Mouse (Mus musculus): ENCODE results near the gene Lhx5. TPM values are rescaled to one million over a fixed set of nuclear protein-coding genes. Genes with fewer than 3 reads are reported as not detected.
A peak's percentile ranks its signal among the peaks of the same experiment; 100 is the strongest.

Lhx5 gene
- polyA plus RNA-seq, 1 experiment from 2014 or later, result not detected

DNA sequence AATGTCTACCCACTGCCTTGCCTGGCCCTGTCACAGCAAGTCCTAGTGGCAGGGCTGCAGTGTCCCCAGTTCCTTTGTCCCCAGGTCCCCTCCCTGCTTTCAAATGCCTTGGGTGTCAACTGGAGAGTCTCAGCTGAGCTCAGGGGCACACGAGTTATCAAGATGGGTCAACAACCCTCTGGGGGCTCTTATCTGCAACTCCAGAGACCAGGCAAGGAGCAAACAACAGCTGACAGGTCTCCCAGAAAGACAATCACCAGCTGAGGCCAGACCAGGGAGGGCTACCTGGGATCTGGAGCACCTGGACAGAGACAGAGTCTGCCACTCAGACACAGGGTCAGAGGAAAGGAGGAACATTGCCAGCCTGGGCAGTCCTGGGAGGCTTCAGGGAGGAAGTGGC is 24.8 kb downstream of the Lhx5 start:
- H3K4me1 ChIP-seq, result 0 out of 2 replicates have a peak, but pooled peaks cover 3% of the 10 kb centered on the region
- H3K9ac ChIP-seq, result no peak overlapping the region
- H3K4me2 ChIP-seq (replicated peaks), result no peak overlapping the region
- H3K27me3 ChIP-seq, result peaks cover 62% of the 10 kb centered on the region
- ATAC-seq (ENCODE audit: low FRiP score, low read depth), result no peak
- no peaks in the 10 kb centered on the region for H3K9me3 ChIP-seq
- H3K27ac ChIP-seq, result no peak overlapping the region
- no peak overlapping the region for H3K4me3 ChIP-seq
- WGBS, result 19% methylated on average over 1 of the region's 1 CpGs
- H3K36me3 ChIP-seq, result no peaks in the 10 kb centered on the region

GRCm38 (mm10) chr5:120456841-120457554 is 25.5 kb downstream of the Lhx5 start:
- no peak overlapping the region for H3K4me2 ChIP-seq (replicated peaks)
- no peak overlapping the region for H3K9ac ChIP-seq
- no peaks in the 10 kb centered on the region for H3K36me3 ChIP-seq
- H3K27me3 ChIP-seq, result peaks cover 67% of the 10 kb centered on the region
- no peak overlapping the region for H3K4me3 ChIP-seq
- ATAC-seq (ENCODE audit: low FRiP score, low read depth), result no peak
- H3K27ac ChIP-seq, result no peak overlapping the region
- 0 out of 2 replicates have a peak, but pooled peaks cover 3% of the 10 kb centered on the region for H3K4me1 ChIP-seq
- 57% methylated on average over 7 of the region's 7 CpGs for WGBS
- no peaks in the 10 kb centered on the region for H3K9me3 ChIP-seq

DNA sequence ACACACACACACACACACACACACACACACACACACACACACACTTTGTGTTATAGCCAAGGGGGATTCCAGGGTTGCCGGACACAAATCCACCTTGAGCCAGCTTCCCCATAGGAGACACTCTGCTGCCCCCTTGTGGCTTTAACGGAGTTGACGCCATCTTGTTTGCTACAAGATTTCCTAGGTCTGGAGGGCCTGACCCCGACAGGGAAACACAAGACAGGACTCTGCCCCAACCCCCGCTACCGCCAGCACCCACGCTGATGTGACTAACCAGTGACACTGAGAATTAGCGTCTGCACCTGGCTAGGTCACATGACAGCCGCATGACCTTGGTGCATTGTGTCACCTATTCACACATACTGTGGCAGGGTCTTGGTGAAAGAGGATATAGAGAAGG is 26.1 kb downstream of the Lhx5 start:
- Histone ChIP-seq H3K36me3 (no peaks in the 10 kb centered on the region), H3K9ac (no peak overlapping the region), H3K4me3 (no peak overlapping the region), H3K4me1 (0 out of 2 replicates have a peak, but pooled peaks cover 3% of the 10 kb centered on the region), H3K27me3 (peaks cover 70% of the 10 kb centered on the region), H3K9me3 (no peaks in the 10 kb centered on the region), H3K27ac (no peak overlapping the region), H3K4me2 (replicated peaks) (no peak overlapping the region)
- 7% methylated on average over 9 of the region's 9 CpGs for WGBS
- no peak for ATAC-seq (ENCODE audit: low FRiP score, low read depth)

DNA sequence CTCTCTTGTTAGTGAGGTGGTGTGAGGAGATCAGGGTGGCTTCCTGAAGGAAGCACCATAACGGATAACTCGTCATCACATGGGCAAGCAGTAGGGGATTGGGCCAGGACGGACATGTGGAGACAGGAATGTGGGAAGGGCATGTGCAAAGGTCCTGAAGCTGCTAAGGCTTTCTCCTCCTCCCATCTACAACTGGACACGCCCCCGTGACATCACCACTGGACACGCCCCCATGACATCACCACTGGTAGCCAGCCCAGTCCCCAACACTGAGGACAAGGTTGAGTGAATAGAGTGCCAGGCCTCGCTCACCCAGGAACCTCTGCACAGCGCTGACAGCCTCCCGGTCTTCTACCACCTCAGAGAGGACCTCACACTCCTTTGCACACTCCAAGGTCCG is 27.6 kb downstream of the Lhx5 start:
- no peak overlapping the region for H3K4me3 ChIP-seq
- no peaks in the 10 kb centered on the region for H3K9me3 ChIP-seq
- H3K4me2 ChIP-seq (replicated peaks), result no peak overlapping the region
- peaks cover 73% of the 10 kb centered on the region for H3K27me3 ChIP-seq
- 0 out of 2 replicates have a peak, but pooled peaks cover 3% of the 10 kb centered on the region for H3K4me1 ChIP-seq
- H3K27ac ChIP-seq, result no peak overlapping the region
- no peaks in the 10 kb centered on the region for H3K36me3 ChIP-seq
- H3K9ac ChIP-seq, result no peak overlapping the region
- ATAC-seq (ENCODE audit: low FRiP score, low read depth), result no peak
- 68% methylated on average over 10 of the region's 10 CpGs for WGBS

DNA sequence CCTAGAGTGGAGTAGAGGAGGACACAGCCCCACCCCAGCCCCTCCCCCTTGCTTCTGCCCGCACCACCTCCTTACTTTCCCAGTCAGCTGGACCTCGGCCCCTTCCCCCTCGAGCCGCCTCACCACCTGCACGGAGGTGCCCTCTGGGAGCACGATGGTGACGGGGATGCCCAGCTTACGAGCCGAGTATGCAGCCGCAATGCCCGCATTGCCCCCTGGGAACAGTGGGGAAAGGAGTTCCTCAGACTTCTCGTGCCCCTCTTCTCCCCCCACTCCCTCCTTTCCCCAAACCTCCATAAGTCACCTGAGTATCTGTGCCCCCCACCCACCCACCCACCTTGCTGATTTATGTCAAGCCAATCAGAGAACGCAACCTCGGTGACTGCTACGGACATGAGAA is 30.4 kb downstream of the Lhx5 start:
- ATAC-seq (ENCODE audit: low FRiP score, low read depth), result no peak
- 67% methylated on average over 15 of the region's 15 CpGs for whole genome bisulfite sequencing

DNA sequence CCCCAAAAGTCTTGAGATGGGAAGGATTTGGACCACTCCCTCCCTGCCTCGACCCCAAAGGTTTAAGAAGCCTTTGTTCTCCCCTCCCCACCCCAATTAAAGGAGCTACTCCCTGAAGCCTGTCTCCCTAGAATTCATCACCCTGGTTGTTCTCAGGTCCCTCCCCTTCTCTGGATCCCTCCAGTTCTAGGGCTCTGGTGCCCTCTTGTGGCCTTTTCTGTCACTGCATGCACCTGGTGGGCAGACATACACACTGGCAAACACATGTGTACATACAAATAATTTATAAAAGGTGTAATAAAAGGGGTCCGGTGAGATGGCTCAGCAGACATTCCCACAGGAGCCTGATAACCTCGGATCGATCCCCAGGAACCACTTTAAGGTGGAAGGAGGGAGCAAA is 32.8 kb downstream of the Lhx5 start:
- H3K4me1 ChIP-seq, result no peaks in the 10 kb centered on the region
- no peaks in the 10 kb centered on the region for H3K9me3 ChIP-seq
- H3K27me3 ChIP-seq, result peaks cover 44% of the 10 kb centered on the region
- no peak overlapping the region for H3K27ac ChIP-seq
- 78% methylated on average over 4 of the region's 4 CpGs for WGBS
- H3K4me3 ChIP-seq, result no peak overlapping the region
- ATAC-seq (ENCODE audit: low FRiP score, low read depth), result no peak
- H3K9ac ChIP-seq, result no peak overlapping the region
- no peak overlapping the region for H3K4me2 ChIP-seq (replicated peaks)
- H3K36me3 ChIP-seq, result no peaks in the 10 kb centered on the region

More for the DNA sequence above, 30.4 kb downstream of the Lhx5 start:
- no peaks in the 10 kb centered on the region for H3K9me3 ChIP-seq
- no peak overlapping the region for H3K27ac ChIP-seq
- H3K27me3 ChIP-seq, result peaks cover 48% of the 10 kb centered on the region
- H3K36me3 ChIP-seq, result no peaks in the 10 kb centered on the region
- no peaks in the 10 kb centered on the region for H3K4me1 ChIP-seq
- H3K4me2 ChIP-seq (replicated peaks), result no peak overlapping the region
- no peak overlapping the region for H3K9ac ChIP-seq
- no peak overlapping the region for H3K4me3 ChIP-seq

GRCm38 (mm10) chr5:120465062-120465461 is 33.6 kb downstream of the Lhx5 start:
- Histone ChIP-seq H3K4me1 (no peaks in the 10 kb centered on the region), H3K9ac (no peak overlapping the region), H3K27me3 (peaks cover 42% of the 10 kb centered on the region), H3K27ac (no peak overlapping the region), H3K36me3 (no peaks in the 10 kb centered on the region), H3K9me3 (no peaks in the 10 kb centered on the region), H3K4me2 (replicated peaks) (no peak overlapping the region), H3K4me3 (no peak overlapping the region)
- WGBS, result 36% methylated on average over 5 of the region's 5 CpGs
- no peak for ATAC-seq (ENCODE audit: low FRiP score, low read depth)

- no peak overlapping the region for H3K27ac ChIP-seq
- H3K9ac ChIP-seq, result no peak overlapping the region
- H3K4me1 ChIP-seq, result no peaks in the 10 kb centered on the region
- H3K4me2 ChIP-seq (replicated peaks), result no peak overlapping the region
- WGBS, result 94% methylated on average over 6 of the region's 6 CpGs
- H3K27me3 ChIP-seq, result peaks cover 35% of the 10 kb centered on the region
- H3K4me3 ChIP-seq, result no peak overlapping the region
- ATAC-seq (ENCODE audit: low FRiP score, low read depth), result no peak
- no peaks in the 10 kb centered on the region for H3K36me3 ChIP-seq
- H3K9me3 ChIP-seq, result no peaks in the 10 kb centered on the region
Observed at GRCm38 (mm10) chr5:120465860-120466259, 34.4 kb downstream of the Lhx5 start.

- WGBS, result 7% methylated on average over 4 of the region's 4 CpGs
- no peak overlapping the region for H3K9ac ChIP-seq
- H3K9me3 ChIP-seq, result no peaks in the 10 kb centered on the region
- H3K4me2 ChIP-seq (replicated peaks), result no peak overlapping the region
- no peak overlapping the region for H3K27ac ChIP-seq
- H3K4me3 ChIP-seq, result peak overlapping the region; percentile 15; the same call in 1 of the 2 replicates
- 0 out of 2 replicates have a peak, but pooled peaks cover 7% of the 10 kb centered on the region for H3K4me1 ChIP-seq
- H3K27me3 ChIP-seq, result peaks cover 23% of the 10 kb centered on the region
- no peak for ATAC-seq (ENCODE audit: low FRiP score, low read depth)
- no peaks in the 10 kb centered on the region for H3K36me3 ChIP-seq
Observed at GRCm38 (mm10) chr5:120467026-120467425, 35.5 kb downstream of the Lhx5 start.

DNA sequence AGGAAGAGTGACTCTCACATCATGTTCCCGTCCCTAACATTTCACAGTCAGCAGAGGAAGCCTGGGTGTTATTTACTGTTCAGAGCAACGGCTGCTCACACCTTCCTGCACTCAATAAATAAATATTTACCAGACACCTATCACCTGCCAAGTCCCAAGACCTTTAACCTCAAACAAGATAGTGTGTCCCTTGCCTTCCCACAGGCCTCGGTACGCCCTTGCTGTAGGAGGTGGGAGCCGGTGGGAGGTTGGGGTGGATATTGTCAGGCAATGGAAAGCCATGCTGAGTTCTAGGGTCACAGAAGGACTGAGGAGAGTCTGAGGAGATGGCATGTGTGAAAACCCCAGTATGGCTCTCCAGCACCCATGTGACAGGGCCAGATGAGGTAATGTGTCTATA is 36.8 kb downstream of the Lhx5 start:
- H3K27ac ChIP-seq, result no peak overlapping the region
- no peak overlapping the region for H3K4me3 ChIP-seq
- H3K9me3 ChIP-seq, result no peaks in the 10 kb centered on the region
- 0 out of 2 replicates have a peak, but pooled peaks cover 7% of the 10 kb centered on the region for H3K4me1 ChIP-seq
- H3K36me3 ChIP-seq, result no peaks in the 10 kb centered on the region
- H3K4me2 ChIP-seq (replicated peaks), result no peak overlapping the region
- ATAC-seq (ENCODE audit: low FRiP score, low read depth), result no peak
- WGBS, result 61% methylated on average over 5 of the region's 5 CpGs
- H3K27me3 ChIP-seq, result peaks cover 10% of the 10 kb centered on the region
- H3K9ac ChIP-seq, result no peak overlapping the region

- Histone ChIP-seq H3K4me2 (replicated peaks) (no peak overlapping the region), H3K27ac (no peak overlapping the region), H3K27me3 (peaks cover 5% of the 10 kb centered on the region), H3K9ac (no peak overlapping the region), H3K4me3 (no peak overlapping the region), H3K4me1 (0 out of 2 replicates have a peak, but pooled peaks cover 7% of the 10 kb centered on the region), H3K36me3 (no peaks in the 10 kb centered on the region), H3K9me3 (no peaks in the 10 kb centered on the region)
- 86% methylated on average over 6 of the region's 6 CpGs for WGBS
- ATAC-seq (ENCODE audit: low FRiP score, low read depth), result no peak
Observed at GRCm38 (mm10) chr5:120468830-120469229, 37.3 kb downstream of the Lhx5 start.

DNA sequence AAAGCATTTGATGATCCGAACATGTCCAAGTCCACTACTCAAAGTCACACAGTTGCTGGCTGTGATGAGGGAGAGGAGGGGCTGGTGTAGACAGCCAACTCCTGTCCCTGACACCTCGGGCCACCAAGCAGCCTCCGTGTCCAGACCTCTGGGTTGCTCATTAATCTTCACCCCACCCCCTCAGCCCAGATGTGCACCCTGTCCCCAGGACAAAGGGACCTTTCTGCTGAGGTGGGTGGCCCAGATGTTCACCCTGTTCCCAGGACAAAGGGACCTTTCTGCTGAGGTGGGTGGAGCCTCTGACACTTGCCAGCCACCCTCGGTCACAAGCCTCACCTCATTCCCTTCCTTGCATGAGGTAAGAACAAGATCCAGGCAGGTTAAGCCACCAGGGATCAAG is 40.0 kb downstream of the Lhx5 start:
- no peaks in the 10 kb centered on the region for H3K9me3 ChIP-seq
- no peak overlapping the region for H3K4me2 ChIP-seq (replicated peaks)
- no peaks in the 10 kb centered on the region for H3K36me3 ChIP-seq
- H3K4me3 ChIP-seq, result no peak overlapping the region
- H3K27ac ChIP-seq, result no peak overlapping the region
- ATAC-seq (ENCODE audit: low FRiP score, low read depth), result no peak
- peaks cover 12% of the 10 kb centered on the region; the same call in 1 of the 2 replicates for H3K27me3 ChIP-seq
- WGBS, result 44% methylated on average over 4 of the region's 4 CpGs
- no peak overlapping the region for H3K9ac ChIP-seq
- H3K4me1 ChIP-seq, result 0 out of 2 replicates have a peak, but pooled peaks cover 7% of the 10 kb centered on the region

DNA sequence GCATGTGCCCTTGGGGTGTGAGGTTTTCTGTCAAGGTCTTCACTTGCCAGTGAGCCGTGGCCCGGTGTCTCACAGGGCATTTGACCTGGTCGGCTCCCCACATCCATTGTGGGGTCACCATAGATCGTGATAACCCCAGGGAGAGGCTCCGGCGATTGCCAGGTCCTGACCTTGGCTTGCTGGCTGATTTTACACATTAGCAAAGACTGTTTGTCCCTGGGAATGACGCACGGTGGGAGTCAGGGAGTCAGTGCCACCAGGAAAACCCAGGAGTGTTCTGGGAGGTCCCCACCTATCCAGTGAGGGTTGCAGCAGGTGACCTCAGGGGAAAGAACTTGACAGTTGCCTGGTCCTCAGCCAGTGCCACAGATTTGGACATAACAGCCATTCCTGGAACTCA is 41.3 kb downstream of the Lhx5 start, which contains the start of gene Sdsl:
Gene Sdsl, minus strand, starts transcription at position 41 of the 400 bp plus-strand sequence.
- no peaks in the 10 kb centered on the region for H3K36me3 ChIP-seq
- H3K4me2 ChIP-seq (replicated peaks), result no peak within 1 kb of the TSS
- no peak for ATAC-seq (ENCODE audit: low FRiP score, low read depth)
- H3K4me3 ChIP-seq, result no peak within 1 kb of the TSS
- no peaks in the 10 kb centered on the region for H3K9me3 ChIP-seq
- 80% methylated on average over 8 of the region's 8 CpGs for WGBS
- H3K9ac ChIP-seq, result no peak within 1 kb of the TSS
- peaks cover 17% of the 10 kb centered on the region for H3K27me3 ChIP-seq
- 0 out of 2 replicates have a peak, but pooled peaks cover 7% of the 10 kb centered on the region for H3K4me1 ChIP-seq
- H3K27ac ChIP-seq, result no peak within 1 kb of the TSS

All from limb, embryonic 13.5 days (tissue).